Mouse (Mus musculus): ENCODE data around the gene Syce2. TPM values are rescaled to one million over a fixed set of nuclear protein-coding genes. Genes with fewer than 3 reads are reported as not detected.
"Not testable (repeated sequence)": the region's sequence is repeated elsewhere in the genome, so short reads cannot be mapped to it uniquely, and the experiment has no call there.

Syce2 gene
- total RNA-seq (2021): 10 to 100 TPM; 15.3 to 18.0 TPM
- long read RNA-seq, experiment 1, transcript Syce2-202 (5 exons, 1,686 nt): major isoform, 5 of 14 reads
- long read RNA-seq, experiment 1, partial matches to known transcripts: 3 of 14 reads
- long read RNA-seq, experiment 1, other reads (novel, unspliced or antisense): 2 of 14 reads
- long read RNA-seq, experiment 2, transcript Syce2-202 (5 exons, 1,686 nt): minor isoform, 5 of 18 reads
- long read RNA-seq, experiment 2, transcript Syce2-201 (4 exons, 685 nt): major isoform, 9 of 18 reads
- long read RNA-seq, experiment 2, partial matches to known transcripts: 4 of 18 reads
- long read RNA-seq, experiment 2, other reads (novel, unspliced or antisense): 0 of 18 reads

GRCm38 (mm10) chr8:84871376-84872308 is at the start of gene Syce2:
Gene Syce2 (plus strand): TSS chr8:84872111.
- peak; percentile 63 to 84 for DNase-seq (ENCODE audit: low spot score in 2 of 2)

- peak in 1 of 2 experiments; percentile 14 for DNase-seq (ENCODE audit: low spot score in 2 of 2)
Observed at GRCm38 (mm10) chr8:84822723-84823122, 49.2 kb upstream of the Syce2 start, which contains the start of gene Dand5. Gene Dand5 (minus strand): TSS chr8:84822823.

GRCm38 (mm10) chr8:84823653-84824052 is 48.3 kb upstream of the Syce2 start:
- peak in 1 of 2 experiments; percentile 57 for DNase-seq (ENCODE audit: low spot score in 2 of 2)

- no peak for DNase-seq (ENCODE audit: low spot score in 2 of 2)
Observed at GRCm38 (mm10) chr8:84825636-84826035, 46.3 kb upstream of the Syce2 start.

GRCm38 (mm10) chr8:84826518-84826917 is 45.4 kb upstream of the Syce2 start:
- not testable (repeated sequence) for DNase-seq (ENCODE audit: low spot score in 2 of 2)

- no peak for DNase-seq (ENCODE audit: low spot score in 2 of 2)
Observed at GRCm38 (mm10) chr8:84831490-84831889, 40.4 kb upstream of the Syce2 start, which contains the start of gene Gadd45gip1. Gene Gadd45gip1 (plus strand): TSS chr8:84831522.

GRCm38 (mm10) chr8:84832034-84832717 is 39.7 kb upstream of the Syce2 start:
- peak; percentile 62 to 84 for DNase-seq (ENCODE audit: low spot score in 2 of 2)

- DNase-seq (ENCODE audit: low spot score in 2 of 2): no peak
Observed at GRCm38 (mm10) chr8:84832759-84833742, 38.9 kb upstream of the Syce2 start.

- no peak for DNase-seq (ENCODE audit: low spot score in 2 of 2)
Observed at GRCm38 (mm10) chr8:84834002-84834865, 37.7 kb upstream of the Syce2 start.

GRCm38 (mm10) chr8:84834866-84835855 is 36.8 kb upstream of the Syce2 start:
- DNase-seq (ENCODE audit: low spot score in 2 of 2): peak; percentile 67 to 71

GRCm38 (mm10) chr8:84837149-84837911 is 34.6 kb upstream of the Syce2 start:
- no peak for DNase-seq (ENCODE audit: low spot score in 2 of 2)

- DNase-seq (ENCODE audit: low spot score in 2 of 2): no peak
Observed at GRCm38 (mm10) chr8:84837912-84838470, 33.9 kb upstream of the Syce2 start.

- DNase-seq (ENCODE audit: low spot score in 2 of 2): no peak
Observed at GRCm38 (mm10) chr8:84838513-84838912, 33.4 kb upstream of the Syce2 start.

GRCm38 (mm10) chr8:84839411-84839810 is 32.5 kb upstream of the Syce2 start:
- DNase-seq (ENCODE audit: low spot score in 2 of 2): no peak

- no peak for DNase-seq (ENCODE audit: low spot score in 2 of 2)
Observed at GRCm38 (mm10) chr8:84839875-84840247, 32.0 kb upstream of the Syce2 start.

GRCm38 (mm10) chr8:84840248-84840999 is 31.5 kb upstream of the Syce2 start, which contains the start of gene Rad23a:
Gene Rad23a (minus strand): TSS chr8:84840665.
- DNase-seq (ENCODE audit: low spot score in 2 of 2): peak; percentile 79 to 90

Data from gastrocnemius, postnatal 4 days (tissue).